In the genomic region with DNA sequence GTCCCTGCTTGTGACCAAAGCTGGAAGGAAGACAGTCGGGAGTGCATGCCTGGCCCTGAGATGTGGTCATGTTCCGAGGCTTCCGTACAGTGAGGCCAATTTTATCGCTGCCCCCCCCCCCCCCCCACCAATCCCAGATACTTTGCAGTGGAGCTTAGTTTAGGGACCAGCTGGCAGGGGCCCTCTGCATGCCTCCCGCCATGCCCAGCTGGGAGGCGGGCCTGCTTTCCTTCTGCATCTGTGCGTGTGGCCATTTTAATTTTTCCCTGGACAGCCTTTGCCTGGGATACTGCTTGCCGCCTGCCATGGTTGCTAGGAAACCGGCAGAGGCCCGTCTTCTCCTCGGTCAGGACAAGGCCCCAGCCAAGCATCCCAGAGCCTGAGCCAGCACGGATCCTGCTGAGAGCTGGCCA, we compare ENCODE assay signal across 7 mouse cellular contexts.
A peak's percentile ranks its signal among the peaks of the same experiment; 100 is the strongest.
DNase-seq lines count a peak whose midpoint lies in the region; ATAC-seq lines count a peak whose summit lies in the region.

No protein-coding gene starts in this region.

- peak overlapping the region; percentile 16 for H3K4me2 ChIP-seq in neural tube, embryonic 14.5 days (ENCODE audit: low read depth, low read length)

- no peaks in the 10 kb centered on the region for H3K36me3 ChIP-seq in neural tube, embryonic 14.5 days (ENCODE audit: control insufficient read depth, insufficient read depth, low read length)

- peaks cover 37% of the 10 kb centered on the region for H3K4me1 ChIP-seq in neural tube, embryonic 14.5 days (ENCODE audit: control insufficient read depth, insufficient read depth, low read length)

- 5% methylated on average over 11 of the region's 12 CpGs for whole genome bisulfite sequencing in neural tube, embryonic 14.5 days

- ATAC-seq in neural tube, embryonic 14.5 days (ENCODE audit: low read depth), result peak; percentile 85

- peak; percentile 26 for DNase-seq in brain, embryonic 18.5 days (ENCODE audit: low read depth, low spot score)
- DNase-seq in cerebellum, postnatal 36 days, result peak; percentile 18 to 21
- peak; percentile 30 for DNase-seq in frontal cortex, postnatal 36 days (ENCODE audit: low spot score in 2 of 2)
- DNase-seq in layer of hippocampus, postnatal 14 days (ENCODE audit: low spot score in 2 of 2), result peak; percentile 24 to 39
- no peak for DNase-seq in ovary, adult 18-20 months (ENCODE audit: low spot score)
- no peak for DNase-seq in spleen, postnatal 36 days (ENCODE audit: low spot score in 2 of 2)

- no peak overlapping the region for H3K4me3 ChIP-seq in neural tube, embryonic 14.5 days (ENCODE audit: low read depth, low read length)

- H3K27me3 ChIP-seq in neural tube, embryonic 14.5 days (ENCODE audit: control insufficient read depth, insufficient read depth, low read length), result no peaks in the 10 kb centered on the region

- no peak overlapping the region for H3K9ac ChIP-seq in neural tube, embryonic 14.5 days (replicated peaks; ENCODE audit: low read depth, low read length)

- peak overlapping the region; percentile 48 for H3K27ac ChIP-seq in neural tube, embryonic 14.5 days (ENCODE audit: low read depth, low read length)

- H3K9me3 ChIP-seq in neural tube, embryonic 14.5 days (ENCODE audit: control insufficient read depth, low read length), result no peaks in the 10 kb centered on the region

Comparison
In these comparisons a context has a peak if more than half of its experiments do, and no peak if none do; other contexts are left out.
1. DNase-seq: peak in brain, embryonic 18.5 days (single experiment), cerebellum, postnatal 36 days (2 of 2), frontal cortex, postnatal 36 days (2 of 2) and layer of hippocampus, postnatal 14 days (2 of 2); none in ovary, adult 18-20 months (single experiment) and spleen, postnatal 36 days (0 of 2).